Mouse (Mus musculus): ENCODE results near the gene Nkx2-5. TPM values are rescaled to one million over a fixed set of nuclear protein-coding genes. Genes with fewer than 3 reads are reported as not detected.

Gene Nkx2-5
- total RNA-seq, 2 experiments from 2014 or later: not detected

Other genes with a start within 250 kb of the Nkx2-5 start
- 10 to 100 TPM; 43.2 to 49.3 TPM for gene Atp6v0e, start 181.8 kb downstream of the Nkx2-5 start, total RNA-seq (2021)
- gene Crebrf, start 129.4 kb downstream of the Nkx2-5 start, total RNA-seq (2021): 100 to 1,000 TPM; 113 to 114 TPM
- 10 to 100 TPM; 32.7 to 35.5 TPM for gene Bnip1, start 63.9 kb downstream of the Nkx2-5 start, total RNA-seq (2021)
- 1 to 10 TPM; 3.2 to 4.0 TPM for gene Kifc5b, start 72.1 kb upstream of the Nkx2-5 start, total RNA-seq (2021)
- gene Phf1, start 88.0 kb upstream of the Nkx2-5 start, total RNA-seq (2021): 10 to 100 TPM; 28.8 to 30.0 TPM
- gene Cuta, start 94.6 kb upstream of the Nkx2-5 start, total RNA-seq (2021): 100 to 1,000 TPM in 1 of 2 experiments, 10 to 100 TPM in 1; 99.3 to 104 TPM
- 100 to 1,000 TPM; 449 to 485 TPM for gene Syngap1, start 96.2 kb upstream of the Nkx2-5 start, total RNA-seq (2021)
- 10 to 100 TPM; 15.0 to 15.6 TPM for gene Zbtb9, start 128.2 kb upstream of the Nkx2-5 start, total RNA-seq (2021)
- 10 to 100 TPM; 13.0 to 13.7 TPM for gene Bak1, start 184.0 kb upstream of the Nkx2-5 start, total RNA-seq (2021)
- gene Itpr3, start 212.3 kb upstream of the Nkx2-5 start, total RNA-seq (2021): 1 to 10 TPM; 1.6 to 1.7 TPM